Mouse (Mus musculus) left cerebral cortex, postnatal 4 days (tissue): ENCODE data around the gene Ankrd52. TPM values are rescaled to one million over a fixed set of nuclear protein-coding genes. Genes with fewer than 3 reads are reported as not detected.

Experiments used
- DNase-seq: peaks from one replicate; pipeline ENCODE4 v3.0.0-alpha.2; 2022
- intact Hi-C: fragments of 180-260 bp; cut with DNase I; formaldehyde crosslinking; loops from one replicate; pipeline ENCODE4 v1.15.1; 2025
- total RNA-seq, 2 experiments: library from RNA; stranded (reverse); gene quantifications; 2 replicates each; pipeline ENCODE4 v1.2.3; 2021

Gene Ankrd52
- total RNA-seq, 2 experiments from 2014 or later: 84.9 to 85.5 TPM

- intact Hi-C loops: no loop called here
These were observed 20.6 kb downstream of the Ankrd52 start for GRCm38 (mm10) chr10:128397466-128397865.

GRCm38 (mm10) chr10:128400338-128400737 is 23.4 kb downstream of the Ankrd52 start:
- intact Hi-C loops: no loop called here
- DNase-seq: no peak

More at GRCm38 (mm10) chr10:128397466-128397865, 20.6 kb downstream of the Ankrd52 start:
- DNase-seq: peak; percentile 59

- intact Hi-C loops: no loop called here
- no peak for DNase-seq
These were observed 24.1 kb downstream of the Ankrd52 start, which contains the start of gene Slc39a5 for GRCm38 (mm10) chr10:128401056-128401455. Slc39a5 (minus strand) TSS chr10:128401229.

GRCm38 (mm10) chr10:128401638-128402037 is 24.7 kb downstream of the Ankrd52 start:
- no peak for DNase-seq
- intact Hi-C loops: no loop called here

GRCm38 (mm10) chr10:128403931-128404330 is 27.0 kb downstream of the Ankrd52 start:
- DNase-seq: peak; percentile 65
- intact Hi-C loops: no loop called here

- peak; percentile 54 for DNase-seq
- intact Hi-C loops: no loop called here
These were observed 31.9 kb downstream of the Ankrd52 start for GRCm38 (mm10) chr10:128408591-128409535.

- peak; percentile 98 for DNase-seq
- intact Hi-C loops: loop anchor here (5.0 kb wide), 1 partner anchor 47 kb away; the partner anchor contains the start of gene Smarcc2
These were observed 33.0 kb downstream of the Ankrd52 start for GRCm38 (mm10) chr10:128409692-128410559.

- intact Hi-C loops: loop anchor here (5.0 kb wide), 1 partner anchor 47 kb away; the partner anchor contains the start of gene Smarcc2
- DNase-seq: no peak
These were observed 33.6 kb downstream of the Ankrd52 start for GRCm38 (mm10) chr10:128410560-128410845.

- intact Hi-C loops: loop anchor here (5.0 kb wide), 1 partner anchor 46 kb away; the partner anchor contains the start of gene Smarcc2
- DNase-seq: peak; percentile 98
These were observed 34.5 kb downstream of the Ankrd52 start, which contains the start of the genes Nabp2 and Rnf41 for GRCm38 (mm10) chr10:128411211-128412054. Nabp2 (minus strand) TSS chr10:128411492. Rnf41 (plus strand) TSS chr10:128411657.

GRCm38 (mm10) chr10:128412055-128412381 is 35.1 kb downstream of the Ankrd52 start:
- intact Hi-C loops: loop anchor here (5.0 kb wide), 1 partner anchor 45 kb away; the partner anchor contains the start of gene Smarcc2
- DNase-seq: peak; percentile 54

- intact Hi-C loops: loop anchor here (5.0 kb wide), 1 partner anchor 45 kb away; the partner anchor contains the start of gene Smarcc2
- no peak for DNase-seq
These were observed 35.6 kb downstream of the Ankrd52 start for GRCm38 (mm10) chr10:128412558-128412957.

- DNase-seq: no peak
- intact Hi-C loops: loop anchor here (5.0 kb wide), 1 partner anchor 44 kb away; the partner anchor contains the start of gene Smarcc2
These were observed 36.2 kb downstream of the Ankrd52 start for GRCm38 (mm10) chr10:128413076-128413475.

GRCm38 (mm10) chr10:128414848-128415247 is 37.9 kb downstream of the Ankrd52 start:
- DNase-seq: no peak
- intact Hi-C loops: loop anchor here (5.0 kb wide), 1 partner anchor 42 kb away; the partner anchor contains the start of gene Smarcc2

GRCm38 (mm10) chr10:128422426-128422825 is 45.5 kb downstream of the Ankrd52 start:
- no peak for DNase-seq
- intact Hi-C loops: no loop called here

GRCm38 (mm10) chr10:128424604-128425003 is 47.7 kb downstream of the Ankrd52 start:
- intact Hi-C loops: no loop called here
- DNase-seq: no peak

- DNase-seq: no peak
- intact Hi-C loops: no loop called here
These were observed 48.3 kb downstream of the Ankrd52 start for GRCm38 (mm10) chr10:128425260-128425659.

- no peak for DNase-seq
- intact Hi-C loops: no loop called here
These were observed 52.1 kb downstream of the Ankrd52 start for GRCm38 (mm10) chr10:128429052-128429451.

- DNase-seq: no peak
- intact Hi-C loops: no loop called here
These were observed 52.5 kb downstream of the Ankrd52 start for GRCm38 (mm10) chr10:128429454-128429853.

GRCm38 (mm10) chr10:128433417-128433816 is 56.5 kb downstream of the Ankrd52 start:
- no peak for DNase-seq
- intact Hi-C loops: no loop called here

- intact Hi-C loops: no loop called here
- no peak for DNase-seq
These were observed 57.8 kb downstream of the Ankrd52 start for GRCm38 (mm10) chr10:128434681-128435080.
